Mouse (Mus musculus) hindbrain, embryonic 15.5 days (tissue): Measurements from ENCODE around the gene Dpysl4. TPM values are rescaled to one million over a fixed set of nuclear protein-coding genes. Genes with fewer than 3 reads are reported as not detected.

Experiments used
- ATAC-seq: fragments of 200-750 bp; cut with Nextera tagmentation; 2 replicates; pipeline ENCODE4 v1.8.0; 2017; ENCODE audit warnings: low read depth, moderate number of reproducible peaks, moderate TSS enrichment; ENCODE audit not compliant: low FRiP score
- H3K27ac ChIP-seq: fragments of 300-500 bp; sonication (generic); replicated peaks from 2 replicates; pipeline ENCODE4 v1.5.1; 2015; ENCODE audit warnings: mild to moderate bottlenecking, inconsistent platforms
- H3K27me3 ChIP-seq: fragments of 300-500 bp; sonication (generic); 2 replicates; pipeline ENCODE4 v1.6.1; 2015; ENCODE audit warnings: control low read depth, inconsistent platforms
- H3K36me3 ChIP-seq: fragments of 300-500 bp; sonication (generic); 2 replicates; pipeline ENCODE4 v1.6.1; 2015; ENCODE audit warnings: control low read depth, inconsistent platforms
- H3K4me1 ChIP-seq: fragments of 300-500 bp; sonication (generic); replicated peaks from 2 replicates; pipeline ENCODE4 v1.6.1; 2015; ENCODE audit warnings: control low read depth, inconsistent platforms
- H3K4me2 ChIP-seq: fragments of 300-500 bp; sonication (generic); 2 replicates; pipeline ENCODE4 v1.6.1; 2015; ENCODE audit warnings: moderate library complexity, mild to moderate bottlenecking, inconsistent platforms
- H3K4me3 ChIP-seq: fragments of 300-500 bp; sonication (generic); 2 replicates; pipeline ENCODE4 v1.5.1; 2015; ENCODE audit warnings: mild to moderate bottlenecking, inconsistent platforms
- H3K9ac ChIP-seq: fragments of 300-500 bp; sonication (generic); 2 replicates; pipeline ENCODE4 v1.6.1; 2015; ENCODE audit warnings: inconsistent platforms
- H3K9me3 ChIP-seq: fragments of 300-500 bp; sonication (generic); 2 replicates; pipeline ENCODE4 v1.6.1; 2016; ENCODE audit warnings: control low read depth, inconsistent platforms
- WGBS: fragments of 180-500 bp; shearing (Covaris S2); methylation state at CpG from one replicate; pipeline ENCODE4 v1.1.7; 2015; 5-methylcytosine and 5-hydroxymethylcytosine counted together
- polyA plus RNA-seq: library from polyadenylated mRNA; unstranded; fragments of >200 nt; fragmentation: Nextera tagmentation; extraction: Ambion mirVana; gene quantifications from 2 replicates; pipeline ENCODE4 v1.2.1, GENCODE M21; 2015

Gene Dpysl4
- polyA plus RNA-seq, 1 experiment from 2014 or later, result 192 TPM

DNA sequence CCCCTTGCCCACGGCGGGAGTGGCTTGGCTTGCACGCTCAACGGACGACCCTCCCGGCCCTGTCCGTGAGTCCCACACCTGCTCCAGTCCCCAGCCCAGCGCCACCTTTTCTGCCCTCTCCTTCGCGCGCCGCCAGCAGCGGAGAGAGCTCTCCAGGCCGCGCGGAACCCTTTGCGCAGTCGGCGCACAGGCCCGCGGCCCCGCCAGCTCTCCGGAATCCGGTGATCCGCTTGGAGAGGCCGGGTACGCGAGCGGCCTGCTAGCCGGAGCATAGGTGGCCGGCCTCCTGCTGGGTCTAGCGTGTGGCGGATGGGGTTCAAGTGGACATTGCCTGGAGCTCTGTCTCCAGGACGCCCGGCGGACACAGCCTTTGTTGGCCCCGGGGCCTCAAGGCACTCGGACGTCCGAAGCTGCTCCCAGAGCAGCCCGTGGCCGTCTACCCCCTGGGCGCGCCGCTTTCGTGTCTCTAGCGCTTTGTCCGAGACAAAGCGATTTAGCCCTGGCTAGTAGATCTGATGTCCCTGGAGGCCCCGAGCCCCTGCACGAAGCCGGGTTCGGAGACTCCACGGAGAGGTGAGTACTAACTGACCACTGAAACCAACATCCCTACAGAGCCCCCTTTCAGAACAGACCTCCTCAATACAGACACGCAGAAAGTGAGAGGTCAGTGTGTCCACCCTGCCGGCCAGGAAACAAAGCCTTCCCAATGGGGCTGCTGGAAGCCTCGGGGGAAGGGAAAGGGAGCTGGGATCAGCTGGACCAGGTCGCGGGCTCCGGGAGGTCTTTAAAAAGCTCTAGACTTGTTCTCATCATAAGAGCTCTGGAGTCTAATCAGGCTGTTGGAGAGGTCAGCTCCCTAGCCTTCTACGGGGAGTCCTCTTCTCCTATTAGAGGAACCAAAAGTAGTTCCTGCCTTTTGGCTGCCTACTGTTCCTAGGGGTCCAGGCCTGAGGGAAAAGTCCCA, 676 bp downstream of the Dpysl4 start:
- H3K9me3 ChIP-seq, result no peaks in the 10 kb centered on the region
- H3K4me2 ChIP-seq, result peak overlapping the region; percentile 78
- peaks cover 49% of the 10 kb centered on the region for H3K4me1 ChIP-seq
- H3K9ac ChIP-seq, result peak overlapping the region; percentile 90
- peak; percentile 66 for ATAC-seq
- WGBS, result under 1% methylated on average over 61 of the region's 61 CpGs
- H3K27me3 ChIP-seq, result no peaks in the 10 kb centered on the region
- peak overlapping the region; percentile 85 for H3K27ac ChIP-seq
- H3K4me3 ChIP-seq, result peak overlapping the region; percentile 81
- H3K36me3 ChIP-seq, result peaks cover 18% of the 10 kb centered on the region

DNA sequence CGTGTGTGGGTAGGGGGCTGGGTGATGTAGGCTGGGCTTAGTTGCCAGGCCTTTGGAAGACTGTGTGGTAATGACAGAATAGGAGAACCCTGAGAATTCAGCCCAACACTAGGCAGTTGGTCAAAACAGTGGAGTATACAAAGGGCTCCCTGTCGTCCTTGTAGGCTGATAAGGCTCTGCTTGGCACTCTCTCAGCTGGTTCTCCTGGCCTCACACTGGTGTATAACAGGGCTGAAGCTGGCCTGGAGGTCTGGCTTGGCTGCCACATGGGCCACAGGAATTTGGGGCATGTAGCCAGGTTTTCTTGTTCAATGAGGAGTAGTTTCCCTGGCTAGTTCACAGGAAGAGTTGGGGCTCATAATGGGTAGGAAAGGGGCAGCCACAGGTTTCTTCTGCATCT, 2.0 kb downstream of the Dpysl4 start:
- Histone ChIP-seq H3K9ac (peak overlapping the region; percentile 90; the same call in 1 of the 2 replicates), H3K4me3 (peak overlapping the region; percentile 81), H3K27ac (0 out of 2 replicates have a peak overlapping the region, but pooled peaks have one; percentile 85), H3K4me1 (peaks cover 49% of the 10 kb centered on the region), H3K9me3 (no peaks in the 10 kb centered on the region), H3K27me3 (no peaks in the 10 kb centered on the region), H3K36me3 (peaks cover 30% of the 10 kb centered on the region), H3K4me2 (peak overlapping the region; percentile 78)
- whole genome bisulfite sequencing, result 33% methylated on average over 2 of the region's 2 CpGs
- no peak for ATAC-seq

DNA sequence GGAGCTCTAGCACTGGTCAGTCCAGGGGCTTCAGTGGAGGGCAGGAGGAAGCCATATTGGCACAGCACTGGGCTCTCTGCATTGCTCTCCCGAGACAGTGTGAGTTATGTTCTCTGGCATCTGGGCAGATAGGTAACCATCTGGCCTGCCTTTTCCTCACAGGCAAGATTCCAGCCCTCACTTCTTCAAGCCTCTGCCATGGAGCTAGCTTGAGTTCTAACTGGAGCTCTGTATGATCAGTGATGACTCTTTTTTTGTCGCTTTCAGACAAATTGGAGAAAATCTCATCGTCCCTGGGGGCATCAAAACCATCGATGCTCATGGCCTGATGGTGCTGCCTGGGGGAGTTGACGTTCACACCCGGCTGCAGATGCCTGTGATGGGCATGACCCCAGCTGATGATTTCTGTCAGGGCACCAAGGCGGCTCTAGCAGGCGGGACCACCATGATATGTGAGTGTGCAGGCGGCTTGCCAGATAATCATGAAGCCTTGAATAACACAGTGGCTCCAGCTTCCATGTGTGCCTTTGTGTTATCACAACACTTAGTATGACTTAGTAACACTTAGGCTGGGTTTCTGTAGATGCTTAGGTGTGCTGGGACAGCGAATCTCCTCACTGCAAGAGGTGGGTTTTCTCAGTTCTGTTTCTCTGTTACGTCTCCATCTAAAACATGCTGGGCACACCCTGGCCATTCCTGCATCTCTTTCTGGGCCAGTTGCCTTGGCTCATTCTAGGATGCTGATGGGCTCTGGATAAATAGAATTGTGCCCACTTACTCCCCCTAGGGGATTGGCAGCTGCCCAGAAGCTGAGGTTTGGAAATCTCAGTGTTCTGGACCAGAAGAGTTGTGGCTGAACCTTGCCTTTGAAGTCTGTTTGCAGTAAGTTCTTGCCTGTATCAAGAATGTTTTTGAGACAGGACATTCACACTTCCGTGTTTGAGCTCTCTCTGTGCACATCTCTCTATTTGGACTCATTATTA, 4.4 kb downstream of the Dpysl4 start:
- Histone ChIP-seq H3K27ac (0 out of 2 replicates have a peak overlapping the region, but pooled peaks have one; percentile 17), H3K9ac (no peak overlapping the region), H3K36me3 (peaks cover 40% of the 10 kb centered on the region), H3K4me3 (no peak overlapping the region), H3K27me3 (no peaks in the 10 kb centered on the region), H3K4me2 (no peak overlapping the region), H3K9me3 (no peaks in the 10 kb centered on the region), H3K4me1 (peaks cover 48% of the 10 kb centered on the region)
- 66% methylated on average over 12 of the region's 12 CpGs for WGBS
- ATAC-seq, result no peak

DNA sequence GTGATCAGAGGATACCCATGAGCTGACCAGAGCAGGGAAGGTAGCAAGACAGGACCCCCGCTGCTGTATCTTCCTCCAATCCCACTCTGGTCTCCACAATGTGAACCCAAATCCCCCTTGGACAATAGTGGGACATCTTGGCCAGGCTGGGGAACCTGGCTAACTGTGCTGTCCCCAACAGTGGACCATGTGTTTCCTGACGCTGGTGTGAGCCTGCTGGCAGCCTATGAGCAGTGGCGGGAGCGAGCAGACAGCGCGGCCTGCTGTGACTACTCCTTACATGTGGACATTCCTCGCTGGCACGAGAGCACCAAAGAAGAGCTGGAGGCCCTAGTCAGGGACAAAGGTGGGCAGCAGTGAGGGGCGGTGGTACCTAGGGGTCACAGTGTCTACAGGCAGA, 5.9 kb downstream of the Dpysl4 start:
- ATAC-seq, result no peak
- no peaks in the 10 kb centered on the region for H3K9me3 ChIP-seq
- no peak overlapping the region for H3K9ac ChIP-seq
- no peaks in the 10 kb centered on the region for H3K27me3 ChIP-seq
- no peak overlapping the region for H3K27ac ChIP-seq
- peaks cover 41% of the 10 kb centered on the region for H3K4me1 ChIP-seq
- WGBS, result 86% methylated on average over 9 of the region's 9 CpGs
- H3K4me2 ChIP-seq, result no peak overlapping the region
- no peak overlapping the region for H3K4me3 ChIP-seq
- H3K36me3 ChIP-seq, result peaks cover 40% of the 10 kb centered on the region

DNA sequence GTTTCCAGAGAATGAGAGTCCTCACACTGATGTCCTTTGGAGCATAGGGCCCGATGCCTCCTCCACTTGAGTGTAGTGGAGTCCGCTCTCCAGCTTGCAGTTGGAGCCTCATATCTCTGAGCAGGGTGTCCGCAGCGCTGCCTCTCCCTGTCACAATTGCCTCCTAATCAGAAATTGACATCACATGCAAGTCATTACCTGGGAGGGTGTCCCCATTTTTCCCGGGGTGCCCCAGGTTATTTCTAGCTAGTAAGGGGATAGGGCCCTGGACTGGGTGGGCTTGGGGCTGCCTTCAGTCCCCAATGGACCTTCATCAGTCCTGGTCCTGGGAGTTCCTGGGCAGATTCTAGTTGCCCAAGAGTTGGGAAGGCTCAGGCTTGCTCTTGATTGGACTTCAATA, 6.9 kb downstream of the Dpysl4 start:
- Histone ChIP-seq H3K4me1 (peaks cover 31% of the 10 kb centered on the region), H3K4me3 (no peak overlapping the region), H3K9ac (no peak overlapping the region), H3K36me3 (peaks cover 43% of the 10 kb centered on the region), H3K9me3 (no peaks in the 10 kb centered on the region), H3K4me2 (no peak overlapping the region), H3K27me3 (no peaks in the 10 kb centered on the region), H3K27ac (no peak overlapping the region)
- ATAC-seq, result no peak
- 99% methylated on average over 5 of the region's 5 CpGs for WGBS

DNA sequence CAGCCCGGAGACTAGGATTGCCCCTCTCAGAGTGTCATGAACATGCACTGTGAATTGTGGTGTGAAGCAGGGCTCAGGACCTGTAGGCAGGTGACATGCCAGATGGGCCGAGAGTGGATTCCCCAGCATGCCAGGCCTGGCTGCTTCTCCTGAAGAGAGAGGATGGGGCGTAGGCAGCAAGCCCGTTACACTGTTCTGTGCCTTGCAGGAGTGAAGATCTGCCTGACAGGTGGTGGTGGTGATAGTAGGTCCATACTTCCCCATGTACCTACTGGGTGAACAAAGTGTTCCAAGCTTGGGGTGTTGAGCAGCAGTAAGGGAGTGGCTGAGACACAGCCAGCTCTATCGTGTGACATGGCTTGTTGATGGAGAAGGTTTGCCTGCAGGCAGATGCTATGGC, 7.3 kb downstream of the Dpysl4 start:
- Histone ChIP-seq H3K27me3 (no peaks in the 10 kb centered on the region), H3K9ac (no peak overlapping the region), H3K36me3 (peaks cover 47% of the 10 kb centered on the region), H3K4me3 (no peak overlapping the region), H3K4me1 (peaks cover 26% of the 10 kb centered on the region), H3K9me3 (no peaks in the 10 kb centered on the region), H3K27ac (no peak overlapping the region), H3K4me2 (no peak overlapping the region)
- no peak for ATAC-seq
- 92% methylated on average over 5 of the region's 5 CpGs for WGBS

DNA sequence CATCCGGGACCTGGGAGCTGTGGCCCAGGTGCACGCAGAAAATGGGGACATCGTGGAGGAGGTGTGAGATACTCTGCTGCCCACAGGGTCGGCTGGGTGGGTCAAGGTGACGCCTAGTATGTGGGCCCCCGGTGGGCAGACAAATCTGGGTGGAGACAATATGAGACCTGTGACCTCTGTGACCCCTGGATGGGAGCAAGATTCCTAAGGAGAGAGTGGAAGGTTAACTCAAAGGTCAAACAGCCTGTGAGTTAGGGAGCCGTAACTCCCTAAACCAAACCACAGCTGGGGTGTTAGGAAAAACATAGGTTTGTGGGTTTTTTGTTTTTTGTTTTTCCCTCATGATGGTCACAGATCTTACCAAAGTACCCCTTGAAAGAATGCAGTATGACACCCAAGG, 8.0 kb downstream of the Dpysl4 start:
- Histone ChIP-seq H3K36me3 (peaks cover 54% of the 10 kb centered on the region), H3K4me1 (peaks cover 20% of the 10 kb centered on the region), H3K9me3 (no peaks in the 10 kb centered on the region), H3K27me3 (no peaks in the 10 kb centered on the region), H3K9ac (no peak overlapping the region), H3K4me2 (no peak overlapping the region), H3K27ac (no peak overlapping the region), H3K4me3 (no peak overlapping the region)
- no peak for ATAC-seq
- WGBS, result 87% methylated on average over 7 of the region's 7 CpGs

DNA sequence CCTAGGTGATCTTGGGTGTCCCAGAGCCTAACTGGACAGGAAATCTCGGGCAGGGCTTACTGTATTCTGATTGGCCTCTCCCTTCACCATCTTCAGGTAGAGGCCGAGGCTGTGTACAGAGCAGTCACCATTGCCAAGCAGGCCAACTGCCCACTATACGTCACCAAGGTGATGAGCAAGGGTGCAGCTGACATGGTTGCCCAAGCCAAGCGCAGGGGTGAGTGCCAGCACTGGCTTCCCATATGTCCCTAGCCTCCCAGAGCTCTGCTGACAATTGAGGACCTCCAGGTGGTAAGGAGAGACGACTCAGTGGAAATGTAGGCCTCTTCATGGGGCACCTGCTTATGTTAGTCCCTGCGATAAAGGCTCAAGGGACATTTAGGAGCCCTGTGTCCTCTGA, 9.0 kb downstream of the Dpysl4 start:
- peaks cover 59% of the 10 kb centered on the region for H3K36me3 ChIP-seq
- ATAC-seq, result 0 out of 2 replicates have a peak, but pooled peaks have one; percentile 19

DNA sequence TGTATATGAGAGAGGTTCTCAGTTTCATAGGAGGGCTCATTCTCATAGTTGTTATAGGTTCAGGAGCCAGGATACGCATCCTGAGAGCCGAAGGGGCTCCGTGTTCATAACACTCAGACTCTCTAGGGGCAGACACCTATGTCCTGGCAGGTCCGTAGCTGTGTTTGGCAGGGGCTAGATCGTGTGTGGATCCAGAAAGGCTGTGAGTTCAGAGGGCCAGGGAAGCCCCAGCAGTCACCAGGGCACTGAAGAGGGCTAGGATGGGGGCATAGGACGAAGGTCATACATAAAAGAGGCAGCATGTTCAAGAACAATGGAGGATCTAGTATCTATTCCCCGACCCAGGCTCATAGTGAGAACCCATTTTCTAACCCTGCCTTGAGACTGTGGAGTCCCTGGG, 9.5 kb downstream of the Dpysl4 start:
- Histone ChIP-seq H3K4me3 (no peak overlapping the region), H3K36me3 (peaks cover 59% of the 10 kb centered on the region), H3K27ac (no peak overlapping the region), H3K9ac (no peak overlapping the region), H3K27me3 (no peaks in the 10 kb centered on the region), H3K4me2 (no peak overlapping the region), H3K4me1 (peaks cover 5% of the 10 kb centered on the region), H3K9me3 (no peaks in the 10 kb centered on the region)
- WGBS, result 86% methylated on average over 7 of the region's 7 CpGs
- no peak for ATAC-seq

More for the DNA sequence above, 9.0 kb downstream of the Dpysl4 start:
- no peak overlapping the region for H3K4me2 ChIP-seq
- H3K4me1 ChIP-seq, result peaks cover 10% of the 10 kb centered on the region
- H3K27ac ChIP-seq, result no peak overlapping the region
- no peak overlapping the region for H3K9ac ChIP-seq
- no peaks in the 10 kb centered on the region for H3K9me3 ChIP-seq
- H3K4me3 ChIP-seq, result no peak overlapping the region
- no peaks in the 10 kb centered on the region for H3K27me3 ChIP-seq
- WGBS, result 83% methylated on average over 6 of the region's 6 CpGs

DNA sequence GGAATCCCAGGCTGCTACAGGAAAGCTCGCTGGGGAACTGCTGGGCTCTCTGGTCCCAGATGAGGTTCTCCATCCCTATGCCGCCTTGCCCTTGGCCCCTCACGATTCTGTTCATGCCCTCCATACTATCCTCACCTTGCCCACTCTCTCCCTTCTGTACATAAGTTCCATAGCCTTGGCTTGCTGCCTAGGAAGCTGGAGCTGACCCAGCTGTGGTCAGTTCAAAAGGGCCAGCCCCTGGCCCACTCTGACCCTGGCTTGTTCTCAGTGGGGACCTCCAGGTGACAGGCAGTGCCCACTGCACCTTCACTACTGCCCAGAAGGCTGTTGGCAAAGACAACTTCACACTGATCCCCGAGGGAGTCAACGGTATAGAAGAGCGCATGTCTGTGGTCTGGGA, 10.6 kb downstream of the Dpysl4 start:
- no peak overlapping the region for H3K27ac ChIP-seq
- whole genome bisulfite sequencing, result 91% methylated on average over 6 of the region's 6 CpGs
- no peaks in the 10 kb centered on the region for H3K27me3 ChIP-seq
- no peaks in the 10 kb centered on the region for H3K4me1 ChIP-seq
- H3K4me2 ChIP-seq, result no peak overlapping the region
- no peak overlapping the region for H3K4me3 ChIP-seq
- H3K9ac ChIP-seq, result no peak overlapping the region
- H3K36me3 ChIP-seq, result peaks cover 55% of the 10 kb centered on the region
- no peaks in the 10 kb centered on the region for H3K9me3 ChIP-seq
- no peak for ATAC-seq

DNA sequence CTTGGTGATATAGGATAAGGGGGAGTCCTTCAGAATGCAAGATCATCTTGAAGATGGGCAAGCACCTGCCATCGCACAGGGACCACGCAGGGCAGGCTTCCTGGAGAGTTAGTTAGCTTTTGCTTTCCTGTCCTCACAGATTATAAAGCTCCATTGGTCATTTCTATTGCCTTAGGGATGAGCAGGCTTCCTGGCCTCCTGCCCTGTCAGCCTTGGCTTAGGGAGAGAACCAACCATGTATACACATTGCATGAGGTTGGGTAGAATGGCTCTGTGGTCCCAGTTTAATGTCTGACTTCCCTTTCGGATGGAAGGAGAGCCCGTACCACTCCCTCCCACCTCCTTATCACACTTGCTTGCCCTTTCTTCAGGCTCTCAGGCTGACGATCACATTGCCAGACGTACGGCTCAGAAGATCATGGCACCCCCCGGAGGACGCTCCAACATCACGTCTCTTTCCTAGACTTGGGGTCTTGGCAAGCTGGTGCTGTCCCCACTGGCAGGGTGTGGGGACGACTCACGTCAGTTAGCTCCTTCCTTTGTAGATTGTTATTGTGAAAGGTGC, 14.8 kb downstream of the Dpysl4 start:
- no peak for ATAC-seq

More for the DNA sequence above, 14.8 kb downstream of the Dpysl4 start:
- H3K9me3 ChIP-seq, result no peaks in the 10 kb centered on the region
- no peaks in the 10 kb centered on the region for H3K27me3 ChIP-seq
- H3K4me1 ChIP-seq, result no peaks in the 10 kb centered on the region
- H3K9ac ChIP-seq, result no peak overlapping the region
- H3K4me2 ChIP-seq, result no peak overlapping the region
- peaks cover 32% of the 10 kb centered on the region for H3K36me3 ChIP-seq
- H3K4me3 ChIP-seq, result no peak overlapping the region
- WGBS, result 68% methylated on average over 12 of the region's 12 CpGs
- H3K27ac ChIP-seq, result no peak overlapping the region
